Mouse (Mus musculus) layer of hippocampus, adult 2 months (tissue): ENCODE results near the gene Garem2. TPM values are rescaled to one million over a fixed set of nuclear protein-coding genes. Genes with fewer than 3 reads are reported as not detected.

ENCODE experiments used
- DNase-seq, 2 experiments: peaks; one replicate each; pipeline ENCODE4 v3.0.0; 2022; ENCODE audit warnings: low spot score in 2 of 2
- H3K27ac ChIP-seq: fragments of 200-600 bp; 2 replicates; pipeline ENCODE4 v1.8.1; 2022
- H3K4me3 ChIP-seq: fragments of 200-600 bp; 2 replicates; pipeline ENCODE4 v1.8.1; 2022; ENCODE audit warnings: mild to moderate bottlenecking
- CTCF ChIP-seq: fragments of 200-600 bp; conservative IDR thresholded peaks from 2 replicates; pipeline ENCODE4 v1.8.1; 2022; ENCODE audit warnings: antibody characterized with exemption, mild to moderate bottlenecking, moderate library complexity
- total RNA-seq, 2 experiments: library from RNA; stranded (reverse); gene quantifications; 2 replicates each; pipeline ENCODE4 v1.2.3; 2021

Gene Garem2
- total RNA-seq, 2 experiments from 2014 or later = 12.7 to 12.9 TPM

DNA sequence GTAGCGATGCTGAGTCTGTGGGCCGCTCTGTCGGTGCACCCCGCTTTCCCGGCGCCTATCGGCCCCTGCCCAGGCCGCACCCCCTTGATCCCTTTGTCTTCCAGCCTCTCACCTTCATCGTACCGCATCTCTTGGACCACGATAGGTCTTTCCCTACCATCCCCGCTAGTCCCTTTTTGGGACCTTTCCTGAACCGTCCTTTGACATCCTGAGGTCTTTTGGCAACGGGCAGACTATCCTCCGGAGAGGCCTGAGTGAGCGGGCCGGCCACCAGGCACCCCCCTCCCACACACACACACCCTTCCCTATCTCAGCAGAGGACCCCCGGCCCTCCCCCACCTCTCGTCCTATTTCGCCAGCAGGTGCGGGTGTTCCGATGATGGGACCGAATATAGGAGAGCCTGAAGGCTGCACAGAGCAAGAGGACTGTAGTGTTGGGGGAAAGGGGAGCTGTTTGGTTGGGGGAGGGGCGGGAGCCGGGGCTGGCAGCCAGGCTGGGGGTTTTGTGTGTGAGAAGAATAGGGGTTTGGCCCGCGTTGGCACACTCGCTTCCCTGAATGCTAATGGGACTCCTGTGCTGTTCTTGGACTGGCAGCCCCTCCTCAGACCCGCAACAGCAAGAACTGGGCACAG, 823 bp downstream of the Garem2 start, which contains the start of gene 3110082J24Rik:
TSS of gene 3110082J24Rik (minus strand) at position 419 of the 633 bp plus-strand sequence.
- TF ChIP-seq CTCF = no peak
- peak in 1 of 2 experiments; percentile 54 for DNase-seq
- peak within 1 kb of the TSS; percentile 59 for H3K4me3 ChIP-seq
- peak within 1 kb of the TSS; percentile 85 for H3K27ac ChIP-seq

DNA sequence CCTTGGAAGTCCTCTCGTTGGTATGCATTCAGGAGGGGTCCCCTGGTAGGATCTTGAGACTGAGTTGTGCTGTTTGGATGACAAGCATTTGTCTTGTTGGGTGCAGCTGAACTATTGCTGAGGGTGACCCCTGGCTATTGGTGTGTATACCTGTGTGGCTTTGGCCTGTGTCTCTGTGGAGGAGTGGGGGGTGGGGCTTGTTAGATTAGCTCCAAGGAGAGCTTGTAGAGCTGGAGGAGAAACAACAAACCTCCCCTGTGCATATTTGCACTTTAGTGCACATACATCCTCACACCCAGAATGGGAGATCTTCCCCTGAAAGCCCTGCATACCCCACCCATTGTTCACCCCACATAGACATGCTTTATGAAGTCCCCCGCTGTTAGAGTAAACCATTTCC, 1.8 kb downstream of the Garem2 start:
- Histone ChIP-seq H3K27ac (peak overlapping the region; percentile 85), H3K4me3 (peak overlapping the region; percentile 59)
- no peak for DNase-seq
- no peak for TF ChIP-seq CTCF

DNA sequence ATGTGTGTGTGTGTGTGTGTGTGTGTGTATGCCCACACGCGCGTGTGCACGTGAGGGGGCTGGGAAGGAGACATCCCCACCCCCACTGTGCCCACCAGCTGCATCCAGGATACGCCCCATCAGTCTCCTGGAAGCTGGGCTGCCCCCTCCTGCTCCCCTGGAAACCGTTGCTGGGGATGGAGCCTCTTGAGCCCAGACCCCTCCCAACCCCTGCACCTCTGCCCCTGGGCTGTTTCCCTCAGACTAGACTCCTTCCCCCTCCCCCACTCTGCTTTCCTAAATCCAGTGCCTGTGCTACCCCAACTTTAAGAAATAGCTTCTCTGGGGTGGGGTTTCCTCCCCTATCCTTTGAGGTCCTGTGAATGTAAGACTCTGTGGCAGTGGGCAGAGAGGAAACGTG, 2.2 kb downstream of the Garem2 start:
- TF ChIP-seq CTCF = no peak

GRCm38 (mm10) chr5:30107611-30108041, 2.7 kb downstream of the Garem2 start:
- Histone ChIP-seq H3K27ac (peak overlapping the region; percentile 58), H3K4me3 (peak overlapping the region; percentile 9; the same call in 1 of the 2 replicates)
- TF ChIP-seq CTCF = no peak
- no peak for DNase-seq

More for the DNA sequence above, 2.2 kb downstream of the Garem2 start:
- DNase-seq = no peak
- H3K4me3 ChIP-seq = peak overlapping the region; percentile 9; the same call in 1 of the 2 replicates
- H3K27ac ChIP-seq = peak overlapping the region; percentile 58

DNA sequence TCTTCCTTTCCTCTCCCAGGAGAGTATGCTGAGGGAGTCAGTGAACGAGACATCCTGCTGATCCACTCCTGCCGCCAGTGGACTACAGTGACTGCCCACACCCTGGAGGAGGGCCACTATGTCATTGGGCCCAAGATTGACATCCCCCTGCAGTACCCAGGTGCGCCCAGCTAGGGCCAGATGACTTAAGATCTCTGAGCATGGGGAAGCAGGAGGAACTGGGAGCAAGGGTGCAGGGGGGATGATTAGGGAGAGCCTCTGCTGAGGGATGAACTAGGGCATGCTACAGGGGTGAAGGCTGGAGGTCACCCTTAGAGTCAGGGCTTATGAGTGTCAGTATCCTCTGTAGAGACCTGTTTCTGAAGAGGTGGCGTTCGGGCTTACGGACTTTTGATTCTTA, 3.3 kb downstream of the Garem2 start:
- DNase-seq = no peak

GRCm38 (mm10) chr5:30109899-30110298, 4.9 kb downstream of the Garem2 start:
- H3K4me3 ChIP-seq = no peak overlapping the region
- no peak for TF ChIP-seq CTCF
- no peak for DNase-seq
- H3K27ac ChIP-seq = peak overlapping the region; percentile 32

More for the DNA sequence above, 3.3 kb downstream of the Garem2 start:
- peak overlapping the region; percentile 58 for H3K27ac ChIP-seq
- TF ChIP-seq CTCF = no peak
- H3K4me3 ChIP-seq = no peak overlapping the region

DNA sequence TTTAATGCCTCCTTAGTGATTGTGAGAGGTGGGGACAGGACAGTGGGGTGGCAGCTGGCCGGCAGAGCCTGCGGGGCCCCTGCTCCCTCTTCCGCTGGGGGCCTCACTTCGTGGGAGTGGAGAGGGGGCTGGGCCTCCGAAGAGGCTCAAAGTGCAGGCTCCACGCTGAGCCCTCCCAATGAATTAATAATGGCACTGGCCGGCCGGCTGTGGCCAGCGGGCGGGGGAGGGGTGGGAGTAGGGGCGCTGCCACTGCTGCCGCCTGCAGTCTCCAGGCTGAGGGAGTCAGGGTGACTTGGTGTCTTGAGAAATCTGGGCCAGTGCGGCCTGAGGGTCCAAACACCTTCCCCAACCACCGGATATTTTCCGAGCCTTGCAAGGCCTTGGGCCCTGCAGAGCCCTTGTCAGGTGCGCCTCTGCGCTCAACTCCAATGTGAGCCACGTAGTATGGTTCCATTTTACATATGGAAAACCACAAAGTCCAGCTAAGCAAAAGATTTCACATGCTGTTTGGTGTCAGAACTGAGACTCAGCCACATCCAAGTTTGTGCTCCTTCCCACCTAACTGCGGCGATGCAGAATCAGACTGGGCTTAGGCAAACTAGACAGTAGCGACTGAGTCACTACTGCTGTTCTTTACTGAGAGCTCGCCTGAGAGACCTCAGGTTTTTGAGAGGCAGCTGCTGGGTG, 5.6 kb downstream of the Garem2 start:
- DNase-seq = no peak
- TF ChIP-seq CTCF = no peak
- Histone ChIP-seq H3K27ac (peak overlapping the region; percentile 78), H3K4me3 (no peak overlapping the region; the same call in 1 of the 2 replicates)

GRCm38 (mm10) chr5:30111126-30111525, 6.2 kb downstream of the Garem2 start:
- peak overlapping the region; percentile 78 for H3K27ac ChIP-seq
- peak overlapping the region; percentile 33 for H3K4me3 ChIP-seq
- peak; percentile 51 to 53 for DNase-seq
- peak; percentile 63 for TF ChIP-seq CTCF

DNA sequence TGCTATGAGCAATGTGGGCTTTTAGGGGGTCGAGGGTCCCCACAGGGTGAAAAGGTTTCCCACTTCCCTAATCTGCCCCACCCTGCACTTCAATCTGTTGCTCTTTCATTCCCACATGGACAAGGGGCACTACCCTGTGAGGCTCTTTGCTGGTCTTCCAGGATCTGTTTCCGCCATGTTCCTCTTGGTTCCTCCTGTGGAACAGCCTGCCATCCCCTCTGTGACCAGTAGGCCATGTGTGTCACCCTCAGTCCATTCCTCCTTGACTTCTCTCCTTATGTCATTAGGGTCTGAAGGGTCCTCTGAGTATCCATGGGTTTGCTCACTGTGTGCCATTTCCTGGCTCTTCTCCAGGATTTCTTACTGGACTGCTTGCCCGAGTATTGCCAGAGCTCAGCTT, 6.8 kb downstream of the Garem2 start:
- Histone ChIP-seq H3K27ac (peak overlapping the region; percentile 78; the same call in 1 of the 2 replicates), H3K4me3 (no peak overlapping the region)
- peak; percentile 44 for TF ChIP-seq CTCF
- no peak for DNase-seq

GRCm38 (mm10) chr5:30112533-30113068, 7.6 kb downstream of the Garem2 start:
- DNase-seq = no peak
- H3K27ac ChIP-seq = no peak overlapping the region
- no peak overlapping the region for H3K4me3 ChIP-seq
- peak; percentile 50 for TF ChIP-seq CTCF

DNA sequence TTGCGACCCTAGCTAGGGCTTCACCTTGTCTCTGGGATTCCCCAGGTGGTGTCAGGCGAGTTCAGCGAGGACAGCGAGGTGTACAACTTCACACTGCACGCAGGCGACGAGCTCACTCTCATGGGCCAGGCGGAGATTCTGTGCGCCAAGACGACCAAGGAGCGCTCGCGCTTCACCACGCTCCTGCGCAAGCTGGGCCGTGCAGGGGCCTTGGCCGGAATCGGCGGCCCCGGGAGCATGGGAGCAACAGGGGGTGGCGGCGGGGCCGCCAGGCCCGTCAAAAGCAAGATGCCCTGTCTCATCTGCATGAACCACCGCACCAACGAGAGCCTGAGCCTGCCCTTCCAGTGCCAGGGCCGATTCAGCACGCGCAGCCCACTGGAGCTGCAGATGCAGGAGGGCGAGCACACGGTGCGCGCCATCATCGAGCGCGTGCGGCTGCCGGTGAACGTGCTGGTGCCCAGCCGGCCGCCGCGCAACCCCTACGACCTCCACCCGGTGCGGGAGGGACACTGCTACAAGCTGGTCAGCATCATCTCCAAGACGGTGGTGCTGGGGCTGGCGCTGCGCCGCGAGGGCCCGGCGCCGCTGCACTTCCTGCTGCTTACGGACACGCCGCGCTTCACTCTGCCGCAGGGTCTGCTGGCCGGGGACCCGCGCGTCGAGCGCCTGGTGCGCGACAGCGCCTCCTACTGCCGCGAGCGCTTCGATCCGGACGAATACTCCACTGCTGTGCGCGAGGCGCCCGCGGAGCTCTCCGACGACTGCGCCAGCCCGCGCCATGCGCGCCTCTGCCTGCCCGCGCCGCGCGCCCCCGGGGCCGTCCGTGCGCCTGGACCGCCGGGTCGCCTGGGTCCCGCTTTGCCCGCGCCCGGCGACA, 9.2 kb downstream of the Garem2 start:
- H3K27ac ChIP-seq = no peak overlapping the region
- H3K4me3 ChIP-seq = peak overlapping the region; percentile 53
- DNase-seq = peak in 1 of 2 experiments; percentile 64
- TF ChIP-seq CTCF = peak; percentile 79

- no peak overlapping the region for H3K27ac ChIP-seq
- peak overlapping the region; percentile 53 for H3K4me3 ChIP-seq
- no peak for DNase-seq
- TF ChIP-seq CTCF = no peak
These were observed 9.8 kb downstream of the Garem2 start for GRCm38 (mm10) chr5:30114761-30115140.
